Mouse (Mus musculus): ENCODE measurements around the gene Enpep. TPM values are rescaled to one million over a fixed set of nuclear protein-coding genes. Genes with fewer than 3 reads are reported as not detected.

Enpep gene
- total and polyA plus RNA-seq, 3 experiments: 0.10 TPM; not detected in 2

GRCm38 (mm10) chr3:129221380-129222260 is 110.9 kb downstream of the Enpep start:
- peaks cover 62% of the 10 kb centered on the region for H3K9me3 ChIP-seq (replicated peaks; ENCODE audit: low read length)
- no peak overlapping the region for H3K9ac ChIP-seq (ENCODE audit: insufficient read depth, low read depth)
- H3K4me3 ChIP-seq (replicated peaks in 1 of 3; ENCODE audit: low read depth in 2 of 3, low read length in 2 of 3, poor library complexity in 1 of 3): no peak overlapping the region
- no peaks in the 10 kb centered on the region for H3K27me3 ChIP-seq (replicated peaks)
- in situ Hi-C loops (cut with MboI; ENCODE audit: low pct_ligation_motif_present, low pct_unique_long_range_greater_than_20kb, low sequenced_read_pairs) (no loop called here), dilution Hi-C loops (cut with MboI; ENCODE audit: extremely low pct_ligation_motif_present, extremely low pct_unique_long_range_greater_than_20kb, low sequenced_read_pairs) (no loop called here)
- TF ChIP-seq HCFC1 (IDR thresholded peaks at IDR 0.05; ENCODE audit: low read depth, low read length): no peak
- TF ChIP-seq SMC3 (IDR thresholded peaks at IDR 0.05; ENCODE audit: low read depth, low read length): no peak
- no peak for TF ChIP-seq JUN (IDR thresholded peaks at IDR 0.05; ENCODE audit: insufficient read depth, low read depth, low read length)
- no peak for TF ChIP-seq KAT2A (IDR thresholded peaks at IDR 0.05; ENCODE audit: insufficient replicate concordance, low read length)
- TF ChIP-seq MXI1 (IDR thresholded peaks at IDR 0.05; ENCODE audit: low read depth, low read length): no peak
- no peak for TF ChIP-seq MEF2A (IDR thresholded peaks at IDR 0.05; ENCODE audit: borderline replicate concordance, low read depth, low read length)
- TF ChIP-seq IRF4 (IDR thresholded peaks at IDR 0.05; ENCODE audit: low read depth, low read length): no peak
- TF ChIP-seq USF2 (conservative IDR thresholded peaks at IDR 0.05; ENCODE audit: low read depth, low read length): no peak
- TF ChIP-seq NRF1 (IDR thresholded peaks at IDR 0.05; ENCODE audit: low read depth, low read length): no peak
- no peak for TF ChIP-seq TBP (conservative IDR thresholded peaks at IDR 0.05; ENCODE audit: low read depth, low read length)
- TF ChIP-seq EP300 (IDR thresholded peaks at IDR 0.05; ENCODE audit: low read length): no peak
- no peak for TF ChIP-seq ETS1 (conservative IDR thresholded peaks at IDR 0.05; ENCODE audit: low read depth, low read length)
- no peak for TF ChIP-seq MAX (IDR thresholded peaks at IDR 0.05; ENCODE audit: low read length)
- no peak for TF ChIP-seq POLR2A (IDR thresholded peaks at IDR 0.05; ENCODE audit: low read depth, low read length)
- no peak for TF ChIP-seq CHD2 (IDR thresholded peaks at IDR 0.05; ENCODE audit: low read length)
- TF ChIP-seq MAFK (IDR thresholded peaks at IDR 0.05; ENCODE audit: insufficient replicate concordance, low read length): no peak
- TF ChIP-seq RCOR1 (conservative IDR thresholded peaks at IDR 0.05; ENCODE audit: low read depth, low read length): no peak
- no peak for TF ChIP-seq ZC3H11A (IDR thresholded peaks at IDR 0.05; ENCODE audit: low read depth, low read length)
- DNase-seq (ENCODE audit: extremely low read depth): no peak
- H3K27ac ChIP-seq (ENCODE audit: insufficient read depth, low read depth): no peak overlapping the region
- H3K4me2 ChIP-seq (ENCODE audit: insufficient read depth, low read depth, poor library complexity, severe bottlenecking): no peak overlapping the region
- no peaks in the 10 kb centered on the region for H3K36me3 ChIP-seq (replicated peaks in 1 of 2; ENCODE audit: control insufficient read depth in 1 of 2, insufficient read depth in 1 of 2, low read length in 1 of 2)
- no peaks in the 10 kb centered on the region for H3K79me2 ChIP-seq (replicated peaks; ENCODE audit: control insufficient read depth, extremely low read depth, insufficient read depth, poor library complexity, severe bottlenecking)
- no peaks in the 10 kb centered on the region for H3K4me1 ChIP-seq (ENCODE audit: control insufficient read depth in 1 of 2, insufficient read depth in 2 of 2)

- no peak overlapping the region for H3K4me2 ChIP-seq (ENCODE audit: insufficient read depth, low read depth, poor library complexity, severe bottlenecking)
- no peaks in the 10 kb centered on the region for H3K79me2 ChIP-seq (replicated peaks; ENCODE audit: control insufficient read depth, extremely low read depth, insufficient read depth, poor library complexity, severe bottlenecking)
- H3K27me3 ChIP-seq (replicated peaks): no peaks in the 10 kb centered on the region
- H3K9ac ChIP-seq (ENCODE audit: insufficient read depth, low read depth): no peak overlapping the region
- no peak overlapping the region for H3K27ac ChIP-seq (ENCODE audit: insufficient read depth, low read depth)
- no peak for TF ChIP-seq TBP (conservative IDR thresholded peaks at IDR 0.05; ENCODE audit: low read depth, low read length)
- in situ Hi-C loops (cut with MboI; ENCODE audit: low pct_ligation_motif_present, low pct_unique_long_range_greater_than_20kb, low sequenced_read_pairs): no loop called here
- dilution Hi-C loops (cut with MboI; ENCODE audit: extremely low pct_ligation_motif_present, extremely low pct_unique_long_range_greater_than_20kb, low sequenced_read_pairs): no loop called here
- no peak overlapping the region for H3K4me3 ChIP-seq (replicated peaks in 1 of 3; ENCODE audit: low read depth in 2 of 3, low read length in 2 of 3, poor library complexity in 1 of 3)
- H3K36me3 ChIP-seq (replicated peaks in 1 of 2; ENCODE audit: control insufficient read depth in 1 of 2, insufficient read depth in 1 of 2, low read length in 1 of 2): no peaks in the 10 kb centered on the region
- DNase-seq (ENCODE audit: extremely low read depth): no peak
- H3K9me3 ChIP-seq (replicated peaks; ENCODE audit: low read length): peaks cover 60% of the 10 kb centered on the region
- H3K4me1 ChIP-seq (ENCODE audit: control insufficient read depth in 1 of 2, insufficient read depth in 2 of 2): no peaks in the 10 kb centered on the region
Observed at GRCm38 (mm10) chr3:129220681-129221379, 111.7 kb downstream of the Enpep start.
